Mouse (Mus musculus) c-Kit-positive CD71-negative TER-119-negative erythroid progenitor cells, embryonic 14.5 days (primary cell): ENCODE measurements around the gene B3gat1.

Experiments used
- DNase-seq: peaks from one replicate; pipeline ENCODE4 v3.0.0-alpha.2; 2013; ENCODE audit warnings: low read depth

B3gat1 gene

DNA sequence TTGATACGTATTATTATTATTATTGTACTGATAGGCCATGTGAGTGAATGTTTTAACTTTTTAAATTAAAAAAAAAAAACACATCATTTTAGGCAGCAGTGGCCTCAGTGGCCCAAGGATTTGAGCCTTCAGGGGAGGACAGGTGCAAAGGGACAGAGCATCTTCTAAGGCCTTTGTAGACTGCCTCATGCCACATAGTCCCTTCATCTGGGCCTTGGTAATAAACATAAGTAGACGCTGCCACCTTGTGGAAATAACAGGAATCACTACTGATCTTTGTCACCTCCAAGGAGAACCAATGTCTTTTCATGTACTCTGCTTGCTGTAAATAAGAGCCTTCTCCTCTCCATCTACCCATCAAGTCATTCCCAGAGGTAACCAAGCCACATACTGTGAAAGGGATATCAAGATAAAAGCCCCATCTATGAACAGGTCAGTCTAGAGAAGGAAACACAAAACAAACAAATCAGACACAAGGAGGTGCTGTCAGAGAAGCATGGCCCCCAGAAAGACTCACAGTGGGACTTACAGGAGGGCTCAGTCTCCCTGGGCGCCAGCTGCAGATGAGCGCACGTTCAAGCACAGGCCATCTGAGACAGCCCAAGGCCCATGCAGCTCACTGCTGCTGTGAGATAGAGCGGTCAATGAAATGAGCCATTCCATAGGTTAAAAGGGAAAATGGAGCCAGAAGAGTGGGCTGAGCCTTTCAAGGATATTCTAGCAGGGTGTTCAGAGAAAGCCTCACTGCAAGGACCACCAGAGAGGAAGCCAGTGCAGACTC, 42.8 kb downstream of the B3gat1 start:
- peak; percentile 23 for DNase-seq

DNA sequence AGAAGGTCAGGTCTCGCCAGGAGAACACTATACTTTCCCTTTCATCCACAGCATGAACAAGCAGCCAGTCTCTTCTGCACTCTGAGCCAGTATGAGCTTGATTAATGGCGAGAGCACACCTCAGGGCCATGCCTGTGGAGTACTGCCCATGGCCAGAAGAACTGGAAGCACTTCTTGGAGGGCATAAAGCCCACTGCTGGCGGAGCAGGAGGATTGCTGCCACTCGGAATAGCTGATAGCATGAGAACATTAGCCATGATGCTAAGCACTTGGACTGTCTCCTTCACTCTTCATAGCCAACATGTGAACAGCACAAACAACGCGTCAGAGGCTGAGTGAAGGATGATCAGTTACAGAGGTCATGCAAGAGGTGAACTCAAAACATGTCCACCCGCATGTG, 44.9 kb downstream of the B3gat1 start:
- no peak for DNase-seq

DNA sequence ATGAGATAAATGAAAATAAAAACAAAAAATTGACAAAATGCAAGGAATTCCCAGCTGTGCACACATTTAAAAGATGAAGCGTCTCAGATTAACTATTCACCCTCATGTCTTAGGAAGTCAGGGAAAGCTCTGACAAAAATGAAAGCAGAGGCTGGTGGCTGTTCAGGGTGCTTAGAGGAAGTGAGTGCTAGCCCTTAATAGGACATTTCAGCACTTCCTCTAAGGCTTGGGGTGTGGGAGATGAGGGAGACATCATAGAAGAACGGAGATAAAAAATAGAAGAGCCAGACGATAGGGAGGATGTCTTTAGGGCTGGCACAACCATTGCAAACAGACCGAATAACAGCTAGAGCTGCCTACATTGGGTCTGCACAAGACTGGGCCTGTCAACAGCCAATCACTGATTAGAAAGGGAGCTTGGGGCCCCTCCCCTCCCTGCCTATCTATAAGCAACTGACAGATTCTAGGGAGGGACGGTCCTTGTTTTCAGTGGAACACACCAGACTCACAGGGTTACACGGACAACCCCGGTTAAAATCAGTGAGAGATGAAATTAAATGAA, 50.0 kb downstream of the B3gat1 start:
- DNase-seq = no peak

DNA sequence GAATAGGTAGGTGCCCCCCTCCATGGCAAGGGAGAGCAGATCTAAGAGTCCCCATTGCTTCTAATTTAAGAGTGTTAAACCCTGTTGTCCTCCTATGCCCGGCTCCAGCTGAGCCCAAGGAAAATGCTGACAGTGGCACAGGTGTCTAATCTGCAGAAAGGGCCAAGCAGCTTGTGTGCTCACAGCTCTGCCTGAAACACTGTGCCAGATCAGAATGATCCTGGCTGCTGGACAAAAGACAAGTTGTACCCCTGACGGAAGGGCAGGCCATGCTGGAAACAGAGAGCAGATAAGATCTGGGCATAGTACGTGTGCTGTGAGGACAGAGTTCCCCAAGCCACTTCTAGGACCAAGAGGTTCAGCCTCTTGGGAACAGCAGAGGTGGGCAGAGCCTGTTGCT, 59.3 kb downstream of the B3gat1 start:
- no peak for DNase-seq

DNA sequence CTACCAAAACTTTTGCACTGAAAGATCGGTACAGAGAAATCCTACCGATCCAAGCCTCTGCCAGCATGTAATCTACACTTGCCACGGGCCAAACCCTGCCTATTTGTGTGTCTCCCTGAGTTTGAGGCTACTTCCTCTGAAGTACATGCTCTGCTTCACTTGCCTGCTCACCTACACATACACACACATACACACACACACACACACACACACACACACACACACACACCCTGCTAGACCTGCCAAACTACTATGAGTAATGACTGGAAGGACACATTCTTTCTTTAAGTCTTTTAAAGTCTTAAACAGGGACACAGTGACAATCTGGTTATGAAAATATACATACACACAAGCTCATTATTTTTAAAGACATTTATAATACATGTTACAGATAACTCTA, 64.7 kb downstream of the B3gat1 start:
- no peak for DNase-seq

DNA sequence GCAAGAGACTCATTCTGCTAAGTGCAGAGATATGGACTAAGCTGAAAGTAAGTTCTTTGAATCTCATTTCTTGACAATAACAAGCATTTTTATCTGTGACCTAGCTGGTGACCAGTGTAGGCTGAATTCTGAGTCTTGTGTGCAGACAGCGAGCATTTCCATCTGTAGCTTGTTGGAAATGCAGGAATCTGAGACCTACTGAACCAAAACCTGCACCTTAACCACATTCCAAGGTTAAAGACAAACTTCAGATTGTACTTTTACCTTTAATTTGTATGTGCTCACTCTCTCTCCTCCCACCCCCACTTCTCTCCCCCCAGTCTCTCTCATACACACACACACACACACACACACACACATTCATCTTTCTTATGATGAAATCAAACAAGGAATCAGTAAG, 65.2 kb downstream of the B3gat1 start:
- DNase-seq = no peak

DNA sequence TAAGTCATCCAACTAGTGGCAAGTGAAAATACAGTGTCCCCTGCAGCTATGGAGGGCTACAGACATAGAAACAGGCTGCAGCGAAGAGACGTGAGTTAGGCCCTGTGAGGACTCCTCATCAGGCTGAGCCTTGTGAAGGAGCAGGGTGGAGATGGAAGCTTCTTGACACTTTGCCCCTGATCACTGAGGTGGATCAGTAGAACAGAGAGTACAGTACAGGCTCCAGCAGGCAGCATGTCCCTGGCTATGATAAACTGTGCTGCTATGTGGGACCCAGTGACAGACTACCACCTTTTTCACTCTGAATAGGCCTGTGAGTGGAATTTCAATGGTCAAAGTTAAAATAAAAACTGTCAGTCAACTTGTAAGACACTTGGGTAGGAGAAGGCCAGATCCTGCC, 66.8 kb downstream of the B3gat1 start:
- no peak for DNase-seq

DNA sequence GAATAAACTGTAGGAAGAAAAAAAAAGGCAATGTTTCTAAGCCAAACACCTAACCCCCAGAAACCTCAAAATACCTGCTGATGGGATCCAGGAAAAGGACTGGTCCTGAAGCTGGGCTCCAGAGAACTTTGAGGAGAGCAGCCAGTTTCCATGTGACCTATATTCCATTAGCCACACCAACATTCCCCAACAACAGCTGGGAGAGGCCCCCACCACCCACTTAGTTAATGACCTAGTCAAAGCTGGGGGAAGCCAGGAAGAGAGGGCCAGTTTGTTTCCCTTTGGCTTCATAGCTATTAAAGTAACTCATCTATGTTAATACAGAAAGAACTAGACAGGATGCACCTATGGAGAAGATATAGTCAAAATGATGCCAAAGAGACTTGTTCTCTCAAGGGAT, 70.8 kb downstream of the B3gat1 start:
- DNase-seq = no peak

DNA sequence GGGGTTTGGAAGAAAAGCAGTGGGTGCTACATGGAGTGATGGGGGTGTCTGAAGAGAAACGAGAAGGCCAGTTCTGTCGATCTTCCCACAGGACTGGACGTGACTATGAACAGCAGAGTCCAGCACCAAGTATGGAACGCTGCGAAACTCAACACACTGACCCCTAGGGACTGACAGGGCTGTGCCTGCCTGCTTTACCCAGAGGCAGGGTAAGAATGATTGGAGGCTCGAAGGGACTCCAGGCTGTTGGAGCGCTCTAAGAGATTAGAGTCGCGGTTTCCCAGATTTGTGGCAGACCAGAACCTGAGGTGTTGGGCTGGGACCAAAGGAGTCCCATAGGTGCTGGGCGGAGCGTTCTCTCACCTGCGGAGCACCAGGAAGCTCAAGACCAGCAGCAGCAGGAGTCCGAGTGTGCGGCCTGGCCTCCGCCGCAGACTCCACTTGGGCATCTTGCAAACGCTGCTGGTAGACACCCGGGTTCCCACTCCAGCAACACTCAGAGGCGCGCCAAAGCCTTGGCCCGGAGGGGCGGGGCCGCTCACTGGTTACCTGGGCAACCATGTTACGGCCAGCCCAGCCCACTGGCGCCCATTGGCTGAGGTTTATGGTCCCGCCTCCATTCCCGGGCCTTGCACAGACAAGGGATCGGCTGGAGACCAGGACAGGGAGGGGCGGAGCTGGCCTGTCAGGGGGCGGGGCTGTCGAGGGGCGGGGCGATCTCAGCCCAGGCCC, 72.6 kb downstream of the B3gat1 start, which contains the start of gene Glb1l2:
TSS of gene Glb1l2 (minus strand) at position 534 of the 732 bp plus-strand sequence.
- DNase-seq = peak; percentile 78

DNA sequence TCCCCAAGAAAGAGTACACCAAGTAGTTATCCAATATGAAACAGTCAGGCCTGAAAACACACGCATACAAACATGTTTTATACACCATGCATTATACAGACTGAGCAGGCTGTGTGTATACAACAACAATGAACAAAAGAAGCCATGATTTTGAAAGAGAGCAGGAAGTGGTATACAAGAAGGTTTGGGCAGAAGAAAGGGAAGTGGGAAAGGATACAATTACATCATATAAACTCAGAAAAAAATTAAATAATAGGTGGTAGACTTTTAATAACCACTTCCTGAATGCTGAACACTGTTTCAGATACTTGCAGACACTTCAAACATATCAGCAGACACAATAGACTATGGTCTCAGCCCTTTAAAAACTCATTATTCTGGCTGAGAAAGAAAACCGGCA, 75.2 kb downstream of the B3gat1 start:
- DNase-seq = no peak
